Mouse (Mus musculus): ENCODE measurements around the gene Coro1b.
"Not testable (repeated sequence)": the region's sequence is repeated elsewhere in the genome, so short reads cannot be mapped to it uniquely, and the experiment has no call there.

Coro1b gene

DNA sequence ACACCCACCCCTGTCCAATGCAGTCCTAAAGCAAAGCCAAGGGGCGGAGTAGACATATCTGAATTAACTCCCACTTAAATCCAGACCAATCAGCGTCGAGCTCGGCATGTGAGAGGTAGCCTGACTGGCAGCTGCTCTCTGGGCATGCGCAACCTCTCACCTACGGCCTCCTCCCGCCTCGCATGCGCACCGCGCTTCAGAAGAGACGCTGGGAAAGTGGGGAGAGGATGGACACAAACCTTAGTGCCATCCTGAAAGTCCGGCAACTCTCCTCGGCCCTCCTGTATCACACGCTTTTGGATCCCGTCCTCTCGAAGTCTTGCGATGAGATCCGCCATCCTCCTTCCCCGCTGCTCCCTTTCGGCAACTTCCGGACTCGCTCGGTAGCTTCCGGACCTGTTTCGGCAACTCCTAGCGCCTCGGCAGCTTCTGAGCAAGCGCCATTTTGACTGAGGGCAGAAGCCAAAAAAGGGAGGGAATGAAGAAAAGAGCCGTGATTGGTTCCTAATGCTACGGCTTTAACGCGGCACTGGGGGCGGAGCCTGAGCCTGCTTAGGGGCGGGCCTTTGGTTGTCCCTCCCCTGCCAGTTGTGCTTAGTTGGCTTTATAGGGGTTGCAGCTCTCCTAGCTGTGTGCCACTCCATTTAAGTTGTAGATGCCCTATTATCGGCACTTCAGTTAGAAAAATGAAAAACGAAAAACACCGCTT is 27.2 kb upstream of the Coro1b start:
- DNase-seq, result peak; percentile 98

DNA sequence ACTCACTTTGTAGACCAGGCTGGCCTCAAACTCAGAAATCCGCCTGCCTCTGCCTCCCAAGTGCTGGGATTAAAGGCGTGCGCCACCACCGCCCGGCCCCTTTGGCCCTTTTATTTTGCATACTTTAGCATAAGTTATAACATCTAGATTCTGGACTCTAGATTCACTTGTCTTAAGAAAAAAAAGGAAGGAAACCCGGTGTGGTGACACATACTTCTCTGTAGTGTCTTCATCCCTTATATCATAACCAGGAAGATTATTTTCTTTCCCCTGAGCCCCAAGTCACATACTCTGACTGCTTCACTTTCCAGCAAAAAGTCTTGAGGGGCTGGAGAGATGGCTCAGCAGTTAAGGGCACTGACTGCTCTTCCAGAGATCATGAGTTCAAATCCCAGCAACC is 26.5 kb upstream of the Coro1b start:
- DNase-seq, result not testable (repeated sequence)

DNA sequence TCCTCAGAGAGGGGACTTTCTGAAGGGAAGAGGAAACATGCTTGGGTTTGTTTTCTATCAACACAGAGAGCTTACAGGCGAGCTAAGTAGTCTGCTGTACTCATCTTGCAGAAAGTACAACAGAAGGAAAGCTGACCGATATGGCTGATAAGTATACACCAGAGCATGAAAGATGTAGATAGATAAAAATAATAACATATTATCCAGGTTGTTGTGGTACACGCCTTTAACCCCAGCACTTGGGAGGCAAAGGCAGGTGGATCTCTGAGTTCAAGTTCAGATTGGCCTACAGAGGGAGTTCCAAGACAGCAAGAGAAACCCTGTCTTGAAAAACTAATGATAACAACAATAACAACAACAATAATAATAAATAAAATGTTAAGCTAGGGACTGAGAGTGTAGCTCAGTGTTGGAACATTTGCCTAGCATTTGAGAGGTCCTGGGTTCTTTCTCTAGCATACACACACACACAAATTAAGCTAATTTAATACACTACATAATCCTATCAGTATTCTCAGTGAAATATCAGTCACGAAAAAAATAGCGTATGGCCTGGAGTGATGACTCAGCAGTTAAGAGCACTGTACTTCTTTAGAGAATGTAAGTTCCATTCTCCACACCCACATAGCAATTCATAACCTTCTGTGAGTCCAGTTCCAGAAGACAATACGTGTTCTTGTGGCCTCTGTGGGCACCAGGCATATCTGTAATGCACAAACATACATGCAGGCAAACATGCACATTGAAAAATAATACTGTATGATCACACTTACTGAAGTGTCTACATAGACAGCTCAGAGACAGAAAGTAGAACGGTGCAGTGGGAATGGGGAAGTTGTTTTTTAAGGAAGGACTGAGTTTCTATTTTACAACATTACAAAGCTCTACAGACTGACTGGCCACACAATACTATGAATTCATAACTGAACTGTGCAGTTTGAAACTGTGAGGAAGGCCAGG is 25.7 kb upstream of the Coro1b start:
- no peak for DNase-seq

DNA sequence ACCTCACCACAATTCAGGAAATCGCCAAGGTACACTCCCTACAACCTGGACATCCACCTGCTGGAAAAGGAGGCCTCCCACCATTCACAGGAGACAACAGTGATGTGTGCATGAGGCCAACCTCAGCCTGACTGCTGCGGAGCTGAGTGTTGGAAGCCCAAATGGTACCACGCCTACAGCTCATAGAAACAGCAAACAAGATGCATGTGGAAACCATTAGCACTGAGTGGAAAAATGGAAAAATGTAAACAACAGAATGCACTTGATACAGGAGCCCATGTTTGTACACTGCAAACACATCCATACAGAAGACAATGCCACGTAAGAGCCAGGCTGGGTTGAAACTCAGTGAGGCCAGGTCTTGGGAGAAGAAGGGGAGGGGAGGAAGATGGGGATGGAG is 24.0 kb upstream of the Coro1b start:
- DNase-seq, result no peak

DNA sequence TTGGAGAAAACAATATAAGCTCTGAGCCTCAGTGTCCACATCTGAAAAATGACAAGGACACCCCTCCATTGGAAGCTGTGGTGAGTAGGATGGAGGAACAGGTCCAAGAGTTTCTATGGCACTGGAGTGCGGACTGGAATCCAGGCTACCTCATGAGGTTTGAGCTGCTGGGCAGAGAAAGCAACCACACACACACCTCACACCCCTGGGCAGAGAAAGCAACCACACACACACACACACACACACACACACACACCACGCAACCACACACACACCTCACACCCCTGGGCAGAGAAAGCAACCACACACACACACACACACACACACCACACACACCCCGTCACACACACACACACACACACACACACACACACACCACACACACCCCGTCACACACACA is 23.2 kb upstream of the Coro1b start:
- DNase-seq, result not testable (repeated sequence)

DNA sequence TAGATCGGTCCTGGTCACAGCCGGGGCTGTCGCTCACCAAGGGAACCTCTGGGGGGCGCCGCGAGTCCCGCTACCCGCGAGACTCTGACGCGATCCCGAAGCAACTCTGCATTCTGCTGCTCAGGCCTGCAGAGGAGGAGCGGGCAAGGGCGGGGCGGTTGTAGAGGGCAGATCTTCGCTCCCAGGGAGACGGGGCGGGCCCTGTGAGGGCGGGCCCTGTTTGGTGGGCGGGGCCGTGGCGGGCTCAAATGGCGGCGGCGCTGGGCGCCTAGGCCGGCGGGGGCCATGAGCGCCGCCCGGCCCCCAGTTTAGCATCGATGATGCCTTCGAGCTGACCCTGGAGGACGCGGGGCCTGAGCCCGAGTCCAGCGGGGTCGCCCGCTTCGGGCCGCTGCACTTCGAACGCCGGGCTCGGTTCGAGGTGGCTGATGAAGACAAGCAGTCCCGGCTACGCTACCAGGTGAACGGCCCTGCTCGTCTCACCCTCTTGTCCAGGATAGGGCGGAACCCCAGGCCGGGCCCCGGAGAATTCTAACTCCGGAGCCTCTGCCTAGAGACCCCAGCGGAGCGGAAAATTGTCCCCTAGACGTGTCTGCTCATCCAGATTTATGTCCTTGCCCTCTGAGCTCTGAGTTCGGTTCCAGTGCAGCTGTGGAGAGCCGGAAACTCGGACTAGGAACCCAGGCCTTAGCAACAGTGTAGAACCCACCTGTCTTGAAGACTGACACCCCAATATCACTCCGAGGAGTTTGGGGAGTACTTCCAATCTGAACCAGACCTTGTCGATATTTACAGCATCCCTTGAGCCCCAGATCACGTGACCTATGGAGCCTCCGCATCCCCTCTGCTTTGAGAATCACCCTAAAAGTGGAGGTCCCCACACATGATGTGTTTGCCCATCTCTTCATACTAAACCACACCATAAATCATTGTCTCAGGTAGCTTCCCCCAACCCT is 22.4 kb upstream of the Coro1b start, which contains the start of gene Aip:
Gene Aip, minus strand, starts transcription at position 118 of the 956 bp plus-strand sequence.
- DNase-seq, result peak; percentile 98

DNA sequence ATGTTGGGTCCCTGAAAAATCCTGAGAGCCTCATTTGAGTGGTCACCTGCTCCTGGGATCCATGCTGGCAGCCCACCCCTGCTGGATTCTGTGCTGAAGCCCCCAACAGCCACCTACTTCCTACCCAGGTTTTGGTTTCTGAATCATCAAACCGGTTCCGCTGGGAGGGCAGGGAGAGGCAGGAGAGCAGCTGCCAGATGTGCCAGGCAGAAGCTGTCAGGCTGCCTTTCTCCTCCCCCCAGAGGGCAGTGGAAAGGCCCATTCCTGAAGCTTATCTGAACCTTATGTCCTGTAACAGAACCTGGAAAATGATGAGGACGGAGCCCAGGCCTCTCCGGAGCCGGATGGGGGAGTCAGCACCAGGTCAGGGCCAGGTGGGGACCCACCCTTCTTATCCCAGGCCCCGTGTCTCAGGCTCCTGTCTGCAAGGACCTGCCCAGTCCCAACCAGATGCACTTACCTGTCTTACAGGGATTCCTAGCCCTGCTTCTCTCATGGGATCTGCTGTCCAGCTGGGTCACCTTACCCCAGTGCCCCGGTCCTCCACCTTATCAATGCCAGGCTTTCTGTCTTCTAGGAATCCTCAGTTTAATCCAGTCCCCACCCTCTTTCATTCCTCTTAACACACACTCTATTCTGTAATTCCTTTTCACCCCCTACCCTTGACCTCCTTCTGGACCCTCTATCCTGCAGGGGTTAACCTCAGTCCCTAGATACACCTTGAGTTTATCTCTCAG is 21.5 kb upstream of the Coro1b start:
- DNase-seq, result no peak

DNA sequence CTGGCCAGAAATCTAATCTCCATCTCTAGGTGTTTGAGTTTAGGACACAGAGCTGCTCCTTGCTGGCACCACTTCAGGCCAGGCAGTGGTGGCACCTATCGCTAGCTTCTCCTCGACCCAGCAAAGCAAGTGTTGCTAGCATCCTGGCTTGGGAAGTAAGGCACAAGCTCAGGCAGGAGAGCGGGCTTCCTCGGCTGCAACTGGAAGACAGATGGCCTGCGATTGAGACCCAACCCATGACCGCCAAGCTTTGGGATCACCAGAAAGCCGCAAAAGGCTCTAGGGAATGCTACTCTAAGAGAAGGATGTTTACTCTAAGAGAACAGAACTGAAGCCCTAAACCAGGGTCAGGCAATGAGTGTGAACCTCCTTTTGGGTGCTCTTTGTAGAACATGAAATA is 19.0 kb upstream of the Coro1b start:
- DNase-seq, result no peak

DNA sequence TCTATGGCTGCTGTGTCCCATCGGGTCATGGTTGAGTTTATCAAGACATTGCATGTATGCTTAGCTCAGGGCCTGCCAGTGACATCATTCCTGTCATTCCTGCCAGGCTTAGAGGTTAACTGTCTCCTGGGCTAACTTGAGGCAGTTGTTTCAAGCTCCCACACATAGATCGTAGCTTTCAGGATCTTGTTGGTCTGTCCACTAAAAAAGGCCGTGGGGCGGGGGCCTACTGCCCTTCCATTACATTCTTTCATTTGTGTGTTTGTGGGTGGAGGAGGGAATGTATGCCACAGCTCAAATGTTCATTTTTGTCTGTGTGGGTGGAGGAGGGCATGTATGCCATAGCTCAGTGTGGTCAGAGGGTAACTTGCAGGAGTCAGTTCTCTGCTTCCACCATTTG is 18.3 kb upstream of the Coro1b start:
- DNase-seq, result no peak

DNA sequence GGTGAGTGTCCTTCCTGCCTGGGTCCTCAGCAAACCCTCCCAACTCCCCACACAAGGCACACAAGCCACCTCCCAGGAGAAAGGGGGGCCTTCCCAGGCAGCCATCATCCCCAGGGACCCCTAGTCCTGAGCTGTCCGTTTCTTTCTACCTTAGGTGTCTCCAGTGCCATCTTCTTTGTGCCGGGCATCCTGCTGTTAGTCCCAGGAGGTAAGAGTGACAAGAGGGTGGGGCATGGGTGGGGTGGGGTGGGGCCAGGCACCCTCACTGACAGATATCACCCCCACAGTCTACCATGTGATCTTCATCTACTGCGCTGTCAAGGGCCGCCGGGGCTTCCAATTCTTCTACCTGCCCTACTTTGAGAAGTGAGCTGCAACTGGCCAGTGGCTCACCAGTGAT is 17.3 kb upstream of the Coro1b start:
- no peak for DNase-seq

DNA sequence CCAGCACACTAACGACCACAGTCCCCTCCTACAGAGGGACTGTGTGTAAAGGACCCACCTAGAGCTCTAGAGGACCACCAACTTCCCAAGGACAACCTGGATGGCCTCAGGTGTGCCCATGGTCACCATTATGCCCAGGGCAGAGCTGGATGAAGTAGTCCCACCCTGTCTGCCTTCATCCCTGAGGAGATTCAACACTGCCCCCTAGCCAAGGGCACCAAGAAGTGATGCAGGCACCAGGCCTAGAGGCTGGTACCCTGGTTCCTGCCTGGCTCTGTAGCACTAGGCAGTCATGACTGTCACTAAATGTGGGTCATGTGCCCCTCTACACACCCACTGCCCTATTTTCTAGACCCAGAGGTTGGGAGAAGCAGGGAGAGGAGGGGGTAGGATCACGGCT is 16.7 kb upstream of the Coro1b start:
- DNase-seq, result no peak

DNA sequence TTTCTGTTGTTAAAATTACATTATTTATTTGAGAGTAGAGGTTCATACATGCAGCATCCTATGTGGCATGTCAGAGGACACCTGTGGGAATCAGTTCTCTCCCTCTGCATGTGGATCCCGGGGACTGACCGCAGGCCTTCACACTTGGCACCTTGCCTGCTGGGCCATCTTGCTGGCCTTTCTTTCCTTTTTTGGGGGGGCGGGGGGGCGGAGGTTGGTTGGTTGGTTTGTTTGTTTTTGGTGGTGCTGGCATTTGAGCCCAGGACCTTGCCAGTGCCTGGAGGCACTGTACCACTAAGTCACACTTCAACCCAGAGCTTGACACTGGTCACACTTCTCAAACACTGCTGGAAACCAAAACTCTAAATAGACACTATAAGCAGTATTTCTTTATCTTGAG is 14.1 kb upstream of the Coro1b start:
- no peak for DNase-seq

DNA sequence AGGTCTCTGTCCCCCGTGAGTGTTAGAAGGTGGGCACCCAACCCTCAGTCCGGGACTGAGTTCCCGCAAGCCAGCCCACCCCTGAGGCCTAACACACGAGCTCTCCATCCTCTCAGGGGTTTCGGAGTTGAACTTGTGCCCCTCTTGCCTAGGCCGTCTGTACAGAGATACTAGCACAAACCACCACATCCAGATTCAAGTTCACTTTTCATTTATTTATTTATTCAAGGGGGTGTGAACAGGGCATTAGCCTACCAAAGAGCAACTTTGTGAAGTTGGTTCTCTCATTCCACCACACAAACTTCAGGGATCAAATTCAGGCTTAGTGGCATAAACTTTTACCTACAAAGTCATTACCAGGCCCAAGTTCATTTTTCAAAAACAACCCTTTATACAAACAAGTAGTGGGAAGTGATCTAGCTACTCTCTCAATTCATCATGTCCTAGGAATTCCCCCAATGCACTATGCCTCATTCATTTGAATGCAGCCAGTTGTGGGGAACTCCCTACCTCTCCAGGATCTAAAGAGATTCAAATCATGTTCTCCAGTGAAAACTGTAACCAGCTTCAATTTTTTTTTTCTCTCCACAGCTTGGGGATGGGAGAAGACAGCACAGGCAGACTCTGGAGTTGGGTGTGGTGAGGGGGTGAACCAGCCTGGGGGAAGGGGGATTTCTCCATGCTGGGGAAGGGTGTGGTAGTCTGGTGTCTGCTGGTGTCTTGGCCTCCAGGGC is 13.0 kb upstream of the Coro1b start:
- DNase-seq, result not testable (repeated sequence)

DNA sequence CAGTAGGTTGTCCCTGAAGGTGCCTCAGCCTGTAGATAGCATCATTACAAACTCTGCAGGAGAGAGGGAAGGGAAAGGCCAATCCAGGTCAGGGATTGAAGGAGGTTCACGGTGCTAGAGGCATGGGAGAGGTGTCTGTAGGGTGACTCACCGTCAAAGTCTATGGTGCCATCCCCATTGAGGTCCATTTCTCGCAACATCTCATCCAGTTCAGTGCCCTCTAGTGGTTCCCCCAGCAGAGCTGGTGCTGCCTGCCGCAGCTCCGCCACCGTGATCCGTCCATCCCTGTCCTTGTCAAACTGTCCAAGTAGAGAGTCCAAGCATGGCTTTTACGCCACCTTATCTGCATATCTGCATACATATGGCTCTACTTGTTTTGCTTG is 12.5 kb upstream of the Coro1b start:
- DNase-seq, result not testable (repeated sequence)

DNA sequence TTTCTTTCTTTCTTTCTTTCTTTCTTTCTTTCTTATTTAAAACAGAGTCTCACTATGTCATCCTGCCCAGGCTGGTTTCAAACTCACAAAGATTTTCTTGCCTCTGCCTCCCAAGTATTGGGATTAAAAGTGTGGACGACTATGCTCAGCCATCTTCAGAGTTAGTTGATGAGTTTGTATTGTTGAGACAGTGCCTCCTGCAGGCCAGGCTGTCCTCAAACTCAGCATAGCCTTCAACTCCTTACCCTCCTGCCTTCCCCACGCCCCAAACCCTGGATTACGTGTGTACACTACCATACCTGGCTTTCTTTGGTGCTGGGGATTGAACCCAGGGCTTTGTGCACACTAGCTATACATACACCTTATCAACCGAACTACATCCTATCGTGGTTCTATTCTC is 12.0 kb upstream of the Coro1b start:
- DNase-seq, result no peak

DNA sequence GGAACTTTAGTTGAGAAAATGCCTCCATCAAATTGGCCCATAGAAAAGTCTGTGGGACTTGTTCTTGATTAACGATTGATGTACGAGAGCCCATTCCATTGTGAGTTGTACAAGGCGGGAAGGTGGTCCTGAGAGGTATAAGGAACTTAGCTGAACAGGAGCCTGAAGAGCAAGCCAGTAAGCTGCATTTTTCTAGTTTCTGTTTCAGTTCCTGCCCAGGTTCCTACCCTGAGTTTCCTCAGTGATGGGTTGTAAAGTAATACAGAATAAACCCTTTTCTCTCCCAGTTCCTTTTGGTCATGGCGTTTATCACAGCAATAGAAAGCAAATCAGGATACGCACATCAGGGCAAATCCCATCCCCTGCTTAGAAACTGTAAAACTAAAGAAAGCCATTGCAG is 10.5 kb upstream of the Coro1b start:
- DNase-seq, result no peak

DNA sequence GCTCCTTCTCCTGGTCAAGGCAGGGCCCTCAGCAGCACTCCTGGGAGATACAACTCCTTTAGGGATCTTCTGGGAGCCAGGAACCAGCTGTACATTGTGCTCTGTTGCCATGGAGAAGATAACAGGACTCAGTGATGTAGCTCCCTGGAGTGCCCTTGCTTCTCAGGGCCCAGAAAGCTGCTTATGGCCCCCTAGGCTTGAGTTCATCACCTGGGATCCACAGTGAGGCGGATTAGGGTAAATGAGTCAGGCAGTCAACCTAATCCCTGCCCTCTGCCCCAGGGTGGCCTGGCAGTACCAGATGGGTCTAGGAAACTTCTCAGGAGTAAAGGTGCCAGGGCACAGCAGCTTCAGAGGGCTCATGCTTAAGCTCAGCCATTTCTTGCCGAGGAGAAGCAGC is 9.0 kb upstream of the Coro1b start, which contains the start of gene Gpr152:
Gene Gpr152, plus strand, starts transcription at position 342 of the 400 bp plus-strand sequence.
- no peak for DNase-seq

DNA sequence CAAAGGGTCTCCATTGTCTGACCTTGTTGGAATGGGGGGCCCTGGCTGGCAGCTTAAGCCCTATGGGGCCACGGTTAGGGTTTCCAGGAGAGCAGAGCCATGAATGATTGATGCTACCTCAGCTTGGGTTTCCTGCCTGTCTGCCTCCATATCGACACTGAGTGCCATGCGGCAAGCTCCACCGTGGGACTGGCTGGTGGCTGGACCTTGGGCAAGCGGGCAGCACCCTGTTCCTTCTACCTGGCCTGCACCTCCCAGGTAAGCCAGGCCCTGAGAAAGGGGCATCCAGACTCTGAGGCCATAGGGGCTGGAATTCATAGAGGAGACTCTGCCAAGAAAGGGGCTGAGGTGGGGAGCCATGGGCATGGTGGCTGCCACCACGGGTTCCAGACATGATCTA is 8.3 kb upstream of the Coro1b start:
- no peak for DNase-seq

DNA sequence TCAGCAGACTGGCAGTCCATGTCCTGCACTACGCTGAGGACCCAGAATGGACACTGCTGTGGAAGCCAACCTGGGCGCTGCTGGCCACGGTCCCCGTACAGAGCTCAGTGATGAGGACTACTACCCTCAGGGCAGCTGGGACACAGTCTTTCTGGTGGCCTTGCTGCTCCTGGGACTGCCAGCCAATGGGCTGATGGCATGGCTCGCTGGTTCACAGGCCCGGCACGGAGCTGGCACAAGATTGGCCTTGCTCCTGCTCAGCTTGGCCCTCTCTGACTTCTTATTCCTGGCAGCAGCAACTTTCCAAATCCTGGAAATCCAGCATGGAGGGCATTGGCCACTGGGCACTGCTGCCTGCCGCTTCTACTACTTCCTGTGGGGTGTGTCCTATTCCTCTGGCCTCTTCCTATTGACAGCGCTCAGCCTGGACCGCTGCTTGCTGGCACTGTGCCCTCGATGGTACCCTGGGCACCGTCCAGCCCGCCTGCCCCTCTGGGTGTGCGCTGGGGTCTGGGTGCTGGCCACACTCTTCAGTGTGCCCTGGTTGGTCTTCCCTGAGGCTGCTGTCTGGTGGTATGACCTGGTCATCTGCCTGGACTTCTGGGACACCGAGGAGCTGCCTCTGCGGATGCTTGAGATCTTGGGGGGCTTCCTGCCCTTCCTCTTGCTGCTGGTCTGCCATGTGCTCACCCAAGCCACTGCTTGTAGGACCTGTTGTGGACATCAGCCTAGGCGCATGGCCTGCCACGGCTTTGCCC is 5.8 kb upstream of the Coro1b start:
- no peak for DNase-seq

DNA sequence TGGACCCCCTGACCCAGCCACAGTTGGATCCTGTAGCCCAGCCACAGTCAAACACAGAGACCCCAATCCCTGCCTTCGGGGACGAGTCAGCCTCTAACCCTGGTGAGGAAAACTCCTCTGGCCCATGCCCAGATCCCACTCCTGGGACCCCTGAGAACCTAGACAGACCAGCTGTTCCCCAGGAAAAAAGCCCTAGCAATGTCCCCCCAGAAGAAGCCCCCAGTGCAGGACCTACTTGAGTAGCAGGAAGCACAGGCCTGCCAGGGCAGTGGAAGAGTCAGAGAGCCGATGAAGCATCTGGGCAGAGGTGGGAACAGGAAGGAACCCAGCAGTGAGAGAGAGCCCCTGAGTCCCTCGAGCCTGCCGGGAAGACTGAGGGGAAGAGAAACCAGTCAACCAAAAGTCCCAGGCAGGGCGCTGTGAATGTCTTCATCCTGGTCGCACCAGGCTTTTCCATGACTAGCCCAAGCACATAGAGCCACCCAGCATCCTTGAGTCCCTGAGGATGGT is 4.6 kb upstream of the Coro1b start, which contains the start of gene Cabp4:
Gene Cabp4, minus strand, starts transcription at position 275 of the 510 bp plus-strand sequence.
- no peak for DNase-seq

All from right cerebral cortex, postnatal 14 days (tissue).